Mouse (Mus musculus) MEL (cell line): ENCODE measurements at regions not wholly inside any gene's neighbourhood (a gene's known extent, or its start where the extent isn't known, plus 50 kb on each side); places are given as distances from the start of the nearest gene placed in this dataset.
A peak's percentile ranks its signal among the peaks of the same experiment; 100 is the strongest.
"Not testable (repeated sequence)": the region's sequence is repeated elsewhere in the genome, so short reads cannot be mapped to it uniquely, and the experiment has no call there.

Experiments
- DNase-seq: peaks from one replicate; pipeline ENCODE4 v3.0.0; 2011; ENCODE audit warnings: low read depth, low spot score
- H3K27ac ChIP-seq: 2 replicates; pipeline ENCODE4 v1.5.1; 2012; ENCODE audit warnings: low read depth, mild to moderate bottlenecking, control low read depth, low read length, moderate library complexity; ENCODE audit not compliant: control insufficient read depth
- H3K27me3 ChIP-seq, 2 experiments: fragments of 150-350 bp in 1 of 2; sonication (generic) in 1 of 2; 2 replicates each; pipeline ENCODE4 v1.6.1; 2012; ENCODE audit warnings: low read length in 2 of 2, mild to moderate bottlenecking in 2 of 2, improper control_type of control experiment in 1 of 2, moderate library complexity in 1 of 2; ENCODE audit not compliant: insufficient read depth in 2 of 2, control insufficient read depth in 1 of 2
- H3K36me3 ChIP-seq, 2 experiments: 2 replicates each; pipeline ENCODE4 v1.6.1; 2012 to 2014; ENCODE audit warnings: low read length in 2 of 2, improper control_type of control experiment in 1 of 2, inconsistent platforms in 1 of 2, mild to moderate bottlenecking in 1 of 2; ENCODE audit not compliant: insufficient read depth in 2 of 2, control insufficient read depth in 1 of 2
- H3K4me1 ChIP-seq, 2 experiments: fragments of 150-350 bp in 1 of 2; sonication (generic) in 1 of 2; 2 replicates each; pipeline ENCODE4 v1.6.1; 2012; ENCODE audit warnings: low read length in 2 of 2, improper control_type of control experiment in 1 of 2, mild to moderate bottlenecking in 1 of 2; ENCODE audit not compliant: insufficient read depth in 2 of 2, control insufficient read depth in 1 of 2
- H3K4me3 ChIP-seq, 2 experiments: fragments of 150-350 bp in 1 of 2; sonication (generic) in 1 of 2; 2 replicates each; pipeline ENCODE4 v1.5.1; 2012; ENCODE audit warnings: low read depth in 2 of 2, low read length in 2 of 2, mild to moderate bottlenecking in 2 of 2, moderate library complexity in 2 of 2, control low read depth in 1 of 2, improper control_type of control experiment in 1 of 2; ENCODE audit not compliant: control insufficient read depth in 1 of 2, insufficient read depth in 1 of 2
- H3K79me2 ChIP-seq: 2 replicates; pipeline ENCODE4 v1.6.1; 2012; ENCODE audit warnings: mild to moderate bottlenecking, low read length, moderate library complexity; ENCODE audit not compliant: control insufficient read depth, poor library complexity, insufficient read depth
- H3K9ac ChIP-seq: 2 replicates; pipeline ENCODE4 v1.6.1; 2012; ENCODE audit warnings: low read depth, mild to moderate bottlenecking, control low read depth, low read length, moderate library complexity; ENCODE audit not compliant: control insufficient read depth, poor library complexity, severe bottlenecking
- H3K9me3 ChIP-seq: fragments of 150-350 bp; sonication (generic); replicated peaks from 2 replicates; pipeline ENCODE4 v1.6.1; 2012; ENCODE audit warnings: mild to moderate bottlenecking, low read length, improper control_type of control experiment, moderate library complexity; ENCODE audit not compliant: insufficient read depth
- BHLHE40 ChIP-seq: IDR thresholded peaks from 2 replicates; pipeline ENCODE4 v1.6.1; 2012; ENCODE audit warnings: low read depth, mild to moderate bottlenecking, inconsistent platforms, low read length, improper control_type of control experiment, borderline replicate concordance
- CHD1 ChIP-seq: IDR thresholded peaks from 2 replicates; pipeline ENCODE4 v1.6.1; 2012; ENCODE audit warnings: low read depth, mild to moderate bottlenecking, inconsistent platforms, low read length, improper control_type of control experiment
- E2F4 ChIP-seq: IDR thresholded peaks from 2 replicates; pipeline ENCODE4 v1.6.1; 2011; ENCODE audit warnings: low read depth, low read length, improper control_type of control experiment, borderline replicate concordance
- EP300 ChIP-seq, 2 experiments: IDR thresholded peaks; 2 replicates each; pipeline ENCODE4 v1.6.1; 2011; ENCODE audit warnings: improper control_type of control experiment in 2 of 2, low read length in 2 of 2, low read depth in 1 of 2, mild to moderate bottlenecking in 1 of 2
- GABPA ChIP-seq: IDR thresholded peaks from 2 replicates; pipeline ENCODE4 v1.6.1; 2012; ENCODE audit warnings: low read depth, mild to moderate bottlenecking, inconsistent platforms, low read length, improper control_type of control experiment, moderate library complexity
- JUND ChIP-seq: IDR thresholded peaks from 2 replicates; pipeline ENCODE4 v1.6.1; 2011; ENCODE audit warnings: low read depth, mild to moderate bottlenecking, improper control_type of control experiment, low read length
- MAX ChIP-seq: IDR thresholded peaks from 2 replicates; pipeline ENCODE4 v1.6.1; 2011; ENCODE audit warnings: low read length, improper control_type of control experiment
- MAZ ChIP-seq: IDR thresholded peaks from 2 replicates; pipeline ENCODE4 v1.6.1; 2012; ENCODE audit warnings: low read depth, mild to moderate bottlenecking, inconsistent platforms, low read length, improper control_type of control experiment
- MXI1 ChIP-seq: IDR thresholded peaks from 2 replicates; pipeline ENCODE4 v1.6.1; 2011; ENCODE audit warnings: mild to moderate bottlenecking, low read depth, low read length, improper control_type of control experiment
- NELFE ChIP-seq: IDR thresholded peaks from 2 replicates; pipeline ENCODE4 v1.6.1; 2011; ENCODE audit warnings: low read depth, low read length, improper control_type of control experiment
- POLR2AphosphoS5 ChIP-seq: IDR thresholded peaks from 2 replicates; pipeline ENCODE4 v1.6.1; 2012; ENCODE audit warnings: low read depth, borderline replicate concordance, mild to moderate bottlenecking, inconsistent platforms, low read length, moderate library complexity, mixed read lengths
- RAD21 ChIP-seq: IDR thresholded peaks from 2 replicates; pipeline ENCODE4 v1.6.1; 2011; ENCODE audit warnings: mild to moderate bottlenecking, low read depth, low read length, improper control_type of control experiment
- RCOR1 ChIP-seq: IDR thresholded peaks from 2 replicates; pipeline ENCODE4 v1.6.1; 2012; ENCODE audit warnings: low read depth, mild to moderate bottlenecking, inconsistent platforms, low read length, improper control_type of control experiment
- TBP ChIP-seq: IDR thresholded peaks from 2 replicates; pipeline ENCODE4 v1.8.0; 2011; ENCODE audit warnings: low read depth, low read length, improper control_type of control experiment
- TCF12 ChIP-seq: IDR thresholded peaks from 2 replicates; pipeline ENCODE4 v1.6.1; 2014; ENCODE audit warnings: low read depth, mild to moderate bottlenecking, inconsistent platforms, low read length, improper control_type of control experiment, moderate library complexity
- UBTF ChIP-seq: IDR thresholded peaks from 2 replicates; pipeline ENCODE4 v1.6.1; 2012; ENCODE audit warnings: low read depth, mild to moderate bottlenecking, inconsistent platforms, low read length, improper control_type of control experiment, moderate library complexity, borderline replicate concordance; ENCODE audit not compliant: insufficient read depth
- ZKSCAN1 ChIP-seq: IDR thresholded peaks from 2 replicates; pipeline ENCODE4 v1.6.1; 2012; ENCODE audit warnings: low read depth, mild to moderate bottlenecking, inconsistent platforms, low read length, improper control_type of control experiment, moderate library complexity
- ZMIZ1 ChIP-seq: IDR thresholded peaks from 2 replicates; pipeline ENCODE4 v1.6.1; 2012; ENCODE audit warnings: low read depth, mild to moderate bottlenecking, inconsistent platforms, low read length, improper control_type of control experiment, moderate library complexity
- ZNF384 ChIP-seq: IDR thresholded peaks from 2 replicates; pipeline ENCODE4 v1.6.1; 2012; ENCODE audit warnings: low read depth, mild to moderate bottlenecking, inconsistent platforms, low read length, improper control_type of control experiment

DNA sequence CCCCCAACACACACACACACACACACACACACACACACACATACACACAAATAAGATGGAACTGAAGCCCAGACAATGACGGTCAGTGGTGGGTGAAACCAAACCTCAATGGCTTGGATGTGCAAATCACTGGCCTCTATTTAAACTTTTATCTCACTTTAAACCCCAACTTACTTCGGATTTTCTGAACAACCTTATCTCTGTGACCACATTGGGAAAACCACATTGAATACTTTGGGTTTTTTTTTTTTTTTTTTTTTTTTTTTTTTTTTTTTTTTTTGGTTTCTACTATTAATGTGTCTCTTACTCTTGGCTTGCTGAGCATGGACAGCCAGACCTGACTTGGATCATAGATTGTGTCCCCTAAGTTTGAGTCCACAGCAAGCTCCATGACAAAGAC is 123.2 kb upstream of the Fer start:
- Histone ChIP-seq H3K27me3 (no peaks in the 10 kb centered on the region), H3K36me3 (no peaks in the 10 kb centered on the region), H3K4me1 (no peaks in the 10 kb centered on the region), H3K27ac (no peak overlapping the region), H3K9ac (no peak overlapping the region), H3K4me3 (no peak overlapping the region), H3K79me2 (no peaks in the 10 kb centered on the region), H3K9me3 (no peaks in the 10 kb centered on the region; the same call in 1 of the 2 replicates)
- TF ChIP-seq NELFE = no peak
- no peak for TF ChIP-seq ZMIZ1
- TF ChIP-seq POLR2AphosphoS5 = no peak
- peak; percentile 79 for TF ChIP-seq RCOR1
- TF ChIP-seq TCF12 = no peak
- no peak for TF ChIP-seq TBP
- TF ChIP-seq MAZ = no peak
- no peak for TF ChIP-seq E2F4
- TF ChIP-seq JUND = no peak
- peak; percentile 63; the same call in 1 of the 2 replicates for TF ChIP-seq ZNF384
- DNase-seq = no peak

DNA sequence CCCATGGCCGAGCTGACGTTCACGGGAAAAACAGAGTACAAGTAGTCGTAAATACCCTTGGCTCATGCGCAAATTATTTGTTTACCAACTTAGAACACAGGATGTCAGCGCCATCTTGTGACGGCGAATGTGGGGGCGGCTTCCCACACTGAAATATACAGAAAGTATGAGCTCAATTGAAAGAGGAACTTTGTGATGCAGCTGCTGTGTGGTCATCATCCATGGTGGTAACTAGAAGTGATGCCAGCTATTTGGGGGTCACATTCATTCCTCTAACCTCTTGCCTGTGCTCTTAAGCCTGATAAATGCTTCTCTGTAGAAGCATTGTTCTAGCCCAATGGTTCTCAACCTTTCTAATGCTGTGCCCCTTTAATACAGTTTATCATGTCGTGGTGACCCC is 113.6 kb upstream of the Fer start:
- H3K36me3 ChIP-seq, H3K9ac ChIP-seq, H3K79me2 ChIP-seq, H3K27me3 ChIP-seq, H3K9me3 ChIP-seq, H3K27ac ChIP-seq, DNase-seq, H3K4me1 ChIP-seq, H3K4me3 ChIP-seq: not testable (repeated sequence)

DNA sequence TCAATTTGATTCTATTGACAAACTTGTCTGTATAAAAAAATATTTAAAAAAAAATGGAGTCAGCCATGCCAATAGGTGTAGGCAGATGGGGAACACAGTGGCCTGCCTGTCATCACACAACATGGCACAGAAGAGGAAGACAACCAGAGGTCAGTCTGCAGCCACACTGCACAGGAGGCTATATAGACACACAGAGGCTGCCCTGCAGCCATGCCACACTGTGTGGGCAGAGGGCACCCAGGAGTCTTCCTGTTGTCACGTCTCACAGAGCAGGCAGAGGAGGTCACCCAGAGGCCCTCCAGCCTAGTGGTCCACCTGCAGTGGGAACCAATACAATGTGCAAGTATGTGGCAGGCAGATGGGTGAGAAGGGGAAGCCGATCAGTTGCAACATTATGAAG is 108.5 kb upstream of the Fer start:
- Histone ChIP-seq H3K27me3 (no peaks in the 10 kb centered on the region), H3K36me3 (no peaks in the 10 kb centered on the region), H3K4me3 (no peak overlapping the region), H3K4me1 (0 out of 4 replicates have a peak, but pooled peaks cover 0 to 2% of the 10 kb centered on the region in 2 experiments), H3K27ac (no peak overlapping the region), H3K79me2 (no peaks in the 10 kb centered on the region), H3K9ac (no peak overlapping the region), H3K9me3 (no peaks in the 10 kb centered on the region)
- TF ChIP-seq EP300 (IDR thresholded peaks at IDR 0.05; ENCODE audit: low read depth in 1 of 2, low read length in 2 of 2) (no peak), CHD1 (no peak), ZKSCAN1 (no peak), UBTF (no peak), MXI1 (no peak), GABPA (no peak), BHLHE40 (no peak), JUND (no peak), ZNF384 (no peak), E2F4 (no peak), RAD21 (no peak), MAX (no peak)
- no peak for DNase-seq
